Mouse (Mus musculus): ENCODE data around the gene Olfr844. TPM values are rescaled to one million over a fixed set of nuclear protein-coding genes. Genes with fewer than 3 reads are reported as not detected.

The Olfr844 gene
- not detected in 2 replicates for polyA plus RNA-seq (2012; rRNA removed)

GRCm38 (mm10) chr9:19316047-19316446, at the start of gene Olfr844:
Olfr844 (plus strand) TSS chr9:19316347.
- DNase-seq (ENCODE audit: low read depth): no peak
- TF ChIP-seq CTCF (IDR thresholded peaks at IDR 0.05; ENCODE audit: borderline replicate concordance, extremely low read depth, insufficient read depth, insufficient read length) (no peak), POLR2A (IDR thresholded peaks at IDR 0.05; ENCODE audit: borderline replicate concordance, extremely low read depth, insufficient read depth, insufficient read length, poor library complexity, severe bottlenecking) (no peak)

GRCm38 (mm10) chr9:19336157-19336556, 20.0 kb downstream of the Olfr844 start, which contains the start of gene Olfr845:
Olfr845 (plus strand) TSS chr9:19336457.
- no peak for DNase-seq (ENCODE audit: low read depth)
- no peak for TF ChIP-seq POLR2A (IDR thresholded peaks at IDR 0.05; ENCODE audit: borderline replicate concordance, extremely low read depth, insufficient read depth, insufficient read length, poor library complexity, severe bottlenecking)
- no peak for TF ChIP-seq CTCF (IDR thresholded peaks at IDR 0.05; ENCODE audit: borderline replicate concordance, extremely low read depth, insufficient read depth, insufficient read length)

GRCm38 (mm10) chr9:19363905-19364304, 47.8 kb downstream of the Olfr844 start, which contains the start of gene Olfr846:
Olfr846 (minus strand) TSS chr9:19364005.
- TF ChIP-seq POLR2A (IDR thresholded peaks at IDR 0.05; ENCODE audit: borderline replicate concordance, extremely low read depth, insufficient read depth, insufficient read length, poor library complexity, severe bottlenecking) (no peak), CTCF (IDR thresholded peaks at IDR 0.05; ENCODE audit: borderline replicate concordance, extremely low read depth, insufficient read depth, insufficient read length) (no peak)
- no peak for DNase-seq (ENCODE audit: low read depth)

Other genes starting within 250 kb of the Olfr844 start
- gene Olfr836, start 196.0 kb upstream of the Olfr844 start, polyA plus RNA-seq (2012; rRNA removed): not detected in 2 replicates
- gene Olfr837, start 180.0 kb upstream of the Olfr844 start, polyA plus RNA-seq (2012; rRNA removed): not detected in 2 replicates
- gene Olfr839-ps1, start 139.0 kb upstream of the Olfr844 start, polyA plus RNA-seq (2012; rRNA removed): not detected in 2 replicates
- gene Olfr843, start 64.4 kb upstream of the Olfr844 start, polyA plus RNA-seq (2012; rRNA removed): not detected in 2 replicates
- gene Olfr845, start 20.1 kb downstream of the Olfr844 start, polyA plus RNA-seq (2012; rRNA removed): not detected in 2 replicates
- gene Olfr846, start 47.7 kb downstream of the Olfr844 start, polyA plus RNA-seq (2012; rRNA removed): not detected in 2 replicates
- not detected in 2 replicates for gene Olfr847, start 62.3 kb downstream of the Olfr844 start, polyA plus RNA-seq (2012; rRNA removed)
- not detected in 2 replicates for gene Olfr849, start 123.9 kb downstream of the Olfr844 start, polyA plus RNA-seq (2012; rRNA removed)
- gene Olfr850, start 161.9 kb downstream of the Olfr844 start, polyA plus RNA-seq (2012; rRNA removed): not detected in 2 replicates
- gene Olfr851, start 176.9 kb downstream of the Olfr844 start, polyA plus RNA-seq (2012; rRNA removed): not detected in 2 replicates
- gene Olfr853, start 224.7 kb downstream of the Olfr844 start, polyA plus RNA-seq (2012; rRNA removed): not detected in 2 replicates

Data from brain, embryonic 14.5 days (tissue).